Mouse (Mus musculus) kidney, postnatal 10 days (tissue): Measurements from ENCODE around the gene Sec24d.
A peak's percentile ranks its signal among the peaks of the same experiment; 100 is the strongest.

Source experiments
- DNase-seq: peaks from one replicate; pipeline ENCODE4 v3.0.0; 2021; ENCODE audit warnings: mixed read lengths

Gene Sec24d

DNA sequence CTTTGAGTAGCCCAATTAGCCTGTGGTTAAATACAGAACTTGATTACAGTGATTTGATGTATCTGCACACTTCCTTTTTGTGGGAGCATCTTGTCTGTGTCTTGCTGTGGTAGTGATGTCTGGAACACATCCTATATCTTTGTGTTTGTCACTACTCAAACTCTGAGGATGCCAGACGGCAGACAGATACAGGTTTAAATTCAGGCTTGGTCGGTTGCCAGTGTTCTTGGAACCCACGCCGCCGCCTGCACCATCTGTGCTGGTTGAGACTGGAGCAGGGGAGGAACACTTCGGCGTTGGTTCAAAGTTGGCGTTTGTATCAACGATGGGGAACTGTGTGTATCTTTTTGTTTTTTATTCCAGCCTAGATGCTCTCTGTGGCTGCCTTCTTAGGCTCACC, 31.0 kb downstream of the Sec24d start:
- no peak for DNase-seq

DNA sequence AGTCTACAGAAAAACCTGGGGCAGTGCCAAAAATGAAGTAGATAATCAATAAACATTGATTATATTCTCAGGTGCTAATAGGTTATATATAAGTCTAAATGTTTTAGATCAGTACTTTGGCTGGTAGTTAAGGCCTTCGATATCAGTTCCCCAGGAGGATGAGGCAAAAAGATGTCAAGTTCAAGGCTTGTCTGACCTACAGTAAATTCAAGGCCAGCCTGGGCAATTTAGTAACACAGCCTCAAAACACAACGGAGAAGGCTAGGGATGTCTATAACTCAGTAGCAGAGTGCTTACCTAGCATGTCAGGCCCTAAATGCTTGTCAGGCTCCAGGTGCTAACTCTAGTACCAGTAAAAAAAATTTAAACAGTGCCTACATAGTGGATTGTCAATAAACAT, 34.3 kb downstream of the Sec24d start:
- no peak for DNase-seq

DNA sequence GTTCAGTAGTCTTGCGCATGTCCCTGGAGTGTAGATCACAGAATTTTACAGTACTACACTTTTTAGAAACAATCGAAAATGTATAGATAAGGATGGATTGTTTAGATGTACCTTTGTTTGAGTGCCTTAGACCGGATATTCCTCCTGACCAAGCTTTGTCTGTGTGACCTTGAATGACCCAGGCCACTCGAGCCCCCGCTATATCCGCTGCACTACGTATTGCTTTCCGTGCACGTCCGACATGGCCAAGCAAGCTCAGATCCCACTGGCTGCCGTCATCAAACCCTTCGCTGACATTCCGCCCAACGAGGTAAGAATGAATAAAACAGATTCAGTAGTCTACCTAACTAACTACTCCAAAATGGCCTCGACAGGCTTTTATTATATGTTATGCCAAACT, 38.4 kb downstream of the Sec24d start:
- no peak for DNase-seq

DNA sequence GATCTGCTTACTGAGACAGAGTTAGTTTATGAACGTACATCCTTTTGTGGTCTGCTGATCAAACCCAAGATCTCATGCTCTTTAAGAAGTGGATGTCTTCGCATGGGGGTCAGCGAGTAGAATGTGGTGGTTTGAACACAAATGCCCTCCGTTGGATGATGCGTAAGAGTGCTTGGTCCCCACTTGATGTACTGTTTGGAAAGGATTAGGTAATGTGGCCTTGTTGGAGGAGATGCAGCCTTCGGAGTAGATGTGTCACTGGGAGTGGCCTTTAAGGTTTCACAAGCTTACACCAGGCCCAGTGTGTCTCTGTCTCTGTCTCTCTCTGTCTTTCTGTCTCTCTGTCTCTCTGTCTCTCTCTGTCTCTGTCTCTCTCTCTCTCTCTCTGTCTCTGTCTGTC, 40.2 kb downstream of the Sec24d start:
- no peak for DNase-seq

DNA sequence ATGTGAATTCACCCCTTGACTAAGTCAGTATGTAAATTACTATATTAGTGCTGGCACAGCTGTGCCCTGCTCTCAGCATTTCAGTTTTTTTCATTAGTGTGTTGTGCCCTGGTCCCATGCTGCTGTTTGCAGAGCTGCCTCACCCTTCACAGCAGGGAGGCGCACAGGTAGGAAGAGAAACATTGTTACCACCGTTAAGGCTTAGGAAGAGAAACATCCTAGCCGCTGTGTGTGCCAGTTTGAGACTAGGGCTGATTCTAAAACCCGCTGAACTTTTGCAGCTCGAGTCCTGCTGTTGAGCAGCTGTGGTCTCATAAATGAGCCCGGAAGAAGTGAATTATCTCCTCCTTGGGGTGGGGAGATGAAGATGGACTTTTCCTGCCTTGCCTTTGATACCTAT, 41.9 kb downstream of the Sec24d start:
- no peak for DNase-seq

DNA sequence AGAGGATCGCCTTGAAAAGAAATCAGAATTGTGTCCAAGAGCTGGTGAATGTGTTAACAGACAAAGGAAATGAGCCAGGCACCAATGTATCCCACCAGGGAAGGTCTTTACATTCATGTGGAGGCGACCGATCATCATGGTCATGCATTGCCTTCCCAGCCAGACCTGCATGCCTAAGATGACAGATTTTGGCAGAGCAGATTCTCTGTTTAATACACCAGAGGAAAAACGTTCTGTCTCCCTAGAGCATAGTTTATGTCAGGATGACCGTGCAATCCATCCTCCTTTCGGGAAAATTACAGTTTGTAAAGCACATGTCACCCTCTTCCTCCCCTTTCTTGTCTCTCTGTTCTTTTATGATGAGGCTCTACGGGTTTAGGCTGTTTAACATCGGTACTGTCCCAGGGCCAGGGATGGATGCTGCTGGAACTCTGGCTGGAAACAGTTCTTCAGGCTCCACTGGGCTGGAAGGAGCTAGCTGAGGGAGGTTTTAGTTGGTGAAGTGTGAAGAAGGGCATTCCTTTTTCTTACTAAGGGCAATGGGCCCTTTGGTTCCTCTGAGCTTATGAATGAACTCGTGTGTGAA, 45.3 kb downstream of the Sec24d start:
- DNase-seq, result no peak

DNA sequence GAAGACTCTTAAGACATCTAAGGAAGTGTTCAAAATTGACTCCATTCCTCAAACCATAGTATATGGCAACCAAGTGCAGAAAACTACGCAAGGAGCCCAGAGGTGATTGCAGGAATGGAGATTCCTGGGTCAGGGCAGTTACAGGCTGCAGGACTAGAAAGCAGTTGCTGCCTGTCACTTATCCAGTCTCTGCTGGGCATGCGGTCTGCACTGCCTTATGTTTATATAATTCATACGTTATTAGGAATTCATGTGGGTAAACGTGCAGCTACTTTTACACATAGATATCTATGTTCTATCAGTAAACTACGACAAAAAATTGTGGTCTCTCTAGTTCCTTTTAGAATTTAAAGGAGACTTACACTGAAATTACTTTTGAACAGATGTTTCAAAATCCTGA, 46.2 kb downstream of the Sec24d start:
- no peak for DNase-seq

DNA sequence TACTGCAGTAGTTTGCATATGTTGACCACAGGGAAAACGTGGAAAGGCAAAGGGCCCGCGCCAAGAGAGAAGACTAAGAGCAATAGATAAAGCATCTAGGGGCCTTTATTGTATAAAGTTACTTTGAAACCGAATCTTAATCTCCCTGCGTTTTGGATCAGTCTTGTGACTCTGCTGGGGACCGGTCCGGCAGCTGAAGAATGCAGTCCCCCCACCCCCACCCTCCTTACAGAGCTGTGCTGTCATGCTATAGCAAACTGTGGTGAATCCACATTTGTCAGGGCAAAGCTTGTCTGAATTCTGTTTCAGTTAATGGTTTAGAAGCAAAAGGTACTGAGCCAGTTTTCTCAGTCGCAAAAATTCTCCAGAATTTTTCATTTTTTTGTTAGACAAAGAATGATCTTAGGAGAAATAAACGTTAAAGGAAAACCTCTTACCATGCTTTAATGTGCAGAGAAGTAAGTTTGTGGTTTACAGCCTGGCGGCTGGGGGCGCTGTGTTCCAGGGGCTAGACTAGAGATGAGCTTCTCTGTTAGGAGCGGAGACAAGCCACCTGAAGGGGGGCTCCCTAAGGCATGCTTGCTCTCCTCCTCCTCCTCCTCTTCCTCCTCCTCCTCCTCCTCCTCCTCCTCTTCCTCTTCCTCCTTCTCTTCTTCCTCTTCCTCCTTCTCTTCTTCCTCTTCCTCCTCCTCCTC, 46.8 kb downstream of the Sec24d start:
- no peak for DNase-seq

DNA sequence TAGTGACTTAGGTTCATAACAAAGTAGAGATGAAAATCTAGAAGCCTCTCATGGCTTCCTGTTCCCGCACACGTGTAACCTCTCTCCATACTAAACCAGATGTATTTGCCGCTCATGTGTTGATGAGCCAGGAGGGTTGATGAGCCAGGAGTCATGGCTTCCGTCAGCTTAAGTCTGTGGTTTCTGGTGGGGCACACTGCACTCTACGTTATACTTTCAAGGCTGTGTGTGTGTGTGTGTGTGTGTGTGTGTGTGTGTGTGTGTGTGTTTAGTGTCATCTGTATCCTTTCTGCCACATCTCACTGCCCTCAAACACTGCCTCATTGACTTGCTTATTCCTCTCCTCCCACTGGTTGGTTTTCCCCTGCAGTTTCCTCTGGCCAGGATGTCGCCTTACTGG, 48.8 kb downstream of the Sec24d start:
- no peak for DNase-seq

DNA sequence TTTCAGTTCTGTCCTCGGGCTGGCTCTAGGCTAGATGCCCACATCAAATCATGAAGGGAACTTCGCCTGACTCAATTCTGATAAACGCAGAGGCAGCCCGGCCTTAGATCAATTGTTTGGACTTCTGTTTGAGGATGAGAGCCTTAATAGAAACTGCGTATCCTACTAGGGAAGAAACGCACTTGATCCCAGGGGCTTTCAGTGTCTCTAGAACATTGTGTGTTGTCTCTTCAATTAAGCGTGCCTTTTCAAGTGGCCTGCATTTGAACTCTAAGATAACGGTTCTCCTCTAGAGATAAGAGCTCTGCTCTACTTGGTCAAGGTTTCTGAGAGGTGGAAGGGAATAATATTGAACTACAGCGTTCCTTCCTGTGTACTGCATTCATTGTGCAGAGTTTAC, 49.8 kb downstream of the Sec24d start:
- DNase-seq, result no peak

DNA sequence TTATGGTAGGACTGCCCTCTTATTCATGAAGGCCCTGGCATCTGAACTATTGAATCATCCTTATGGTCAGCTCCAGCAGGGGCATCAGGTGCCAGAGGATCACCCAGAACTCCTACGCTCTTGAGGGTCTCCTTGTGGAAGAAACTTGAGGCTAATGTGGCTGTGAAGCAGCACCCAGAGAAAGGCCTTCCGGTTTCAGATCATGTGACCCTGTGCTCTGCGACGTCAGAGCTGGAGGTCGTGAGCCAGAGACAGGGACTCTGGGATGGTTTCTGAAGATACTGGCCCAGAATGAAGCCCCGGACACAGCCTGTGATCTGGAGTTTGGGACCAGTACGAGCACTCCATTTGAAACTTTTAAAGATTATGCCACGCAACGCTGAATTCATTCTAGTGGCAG, 53.1 kb downstream of the Sec24d start:
- no peak for DNase-seq

DNA sequence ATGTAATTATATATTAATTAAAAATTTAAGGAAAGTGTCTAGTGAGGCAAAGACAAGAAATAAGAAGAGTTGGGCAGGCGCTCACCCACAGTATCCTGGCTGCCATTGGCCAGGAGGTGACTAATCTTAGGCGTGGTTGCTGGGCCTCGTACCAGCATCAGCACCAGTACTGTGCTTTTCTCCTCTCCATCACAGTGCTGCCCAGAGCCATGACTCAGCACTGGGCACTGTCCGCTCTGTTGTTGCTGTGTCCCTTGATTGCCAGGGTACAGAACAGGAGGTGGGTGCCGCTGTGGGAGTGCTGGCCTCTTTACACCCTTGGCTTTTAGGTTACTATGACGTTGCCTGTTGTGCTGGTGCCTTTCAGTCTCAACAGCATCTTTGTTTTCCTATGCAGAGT, 54.4 kb downstream of the Sec24d start:
- no peak for DNase-seq

DNA sequence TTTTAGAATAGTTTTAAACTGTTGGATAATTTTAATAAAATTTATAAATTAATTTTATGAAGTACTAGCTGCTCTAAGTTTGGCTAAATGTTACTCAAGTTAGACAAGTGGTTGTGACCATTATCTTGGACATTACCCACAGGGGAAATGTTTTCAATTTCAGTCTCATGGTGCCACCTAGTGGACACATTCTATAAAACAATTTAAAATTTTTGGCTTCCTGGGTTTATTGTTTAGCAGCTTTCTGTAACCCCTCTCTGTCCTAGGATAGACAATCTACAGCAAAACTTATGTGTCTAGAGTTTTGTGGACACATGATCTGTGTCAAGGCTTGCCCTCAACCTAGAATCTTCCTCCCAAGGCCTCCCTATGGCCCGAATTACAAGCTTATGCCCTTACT, 54.9 kb downstream of the Sec24d start:
- no peak for DNase-seq

DNA sequence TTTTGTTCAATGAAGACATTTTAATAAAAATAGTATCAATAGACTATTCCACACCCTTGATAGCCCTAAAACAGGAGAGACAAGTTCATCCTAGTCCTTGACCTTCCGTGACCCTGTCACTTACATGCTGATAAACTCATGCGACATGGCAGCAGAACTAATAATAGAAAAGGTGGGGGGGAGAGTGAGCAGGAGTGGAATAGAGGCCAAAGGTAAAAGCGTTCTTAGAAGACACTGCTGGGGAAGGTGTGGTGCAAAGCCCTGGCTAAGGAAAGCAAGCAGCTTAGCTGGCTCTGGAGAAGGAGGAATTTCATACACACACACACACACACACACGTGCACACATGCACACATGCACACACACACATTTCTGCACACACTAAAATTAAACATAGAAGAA, 57.1 kb downstream of the Sec24d start:
- DNase-seq, result no peak

DNA sequence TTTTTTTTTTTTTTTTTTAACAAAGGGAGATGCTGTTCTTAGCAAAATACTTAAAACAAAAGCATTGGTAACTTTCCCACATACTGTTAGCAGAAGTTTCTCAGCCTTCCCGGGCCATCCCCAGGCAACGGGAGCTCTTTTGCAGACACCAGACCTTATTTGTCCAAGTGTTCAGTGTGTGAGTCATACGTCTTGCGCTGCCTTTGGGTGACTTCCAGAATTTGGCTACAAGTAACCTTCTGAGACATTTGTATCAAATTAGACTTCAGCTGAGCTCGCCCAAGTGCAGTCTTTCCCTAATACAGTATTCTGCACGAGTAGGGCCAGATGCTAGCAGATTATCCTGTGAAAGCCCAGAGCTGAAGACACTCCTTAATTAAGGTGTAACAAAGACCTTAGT, 62.0 kb downstream of the Sec24d start:
- DNase-seq, result peak; percentile 76

DNA sequence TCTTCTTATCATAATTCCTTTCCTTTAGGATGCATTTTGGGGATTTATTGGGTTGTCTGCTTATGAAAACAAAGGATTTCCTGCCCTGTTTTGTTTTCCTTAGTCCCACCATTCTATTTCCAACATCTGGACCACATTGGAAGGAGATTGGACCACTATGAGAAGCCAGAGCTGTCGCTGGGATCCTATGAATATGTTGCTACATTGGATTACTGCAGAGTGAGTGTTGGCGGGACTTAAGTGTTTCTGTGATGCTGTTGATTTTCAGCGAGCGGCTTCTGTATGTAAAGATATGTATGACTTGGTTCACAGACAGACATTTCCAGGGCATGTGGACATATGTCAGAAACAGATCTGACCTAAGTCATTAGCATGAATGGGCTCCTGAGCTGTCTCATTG, 63.0 kb downstream of the Sec24d start:
- DNase-seq, result no peak

DNA sequence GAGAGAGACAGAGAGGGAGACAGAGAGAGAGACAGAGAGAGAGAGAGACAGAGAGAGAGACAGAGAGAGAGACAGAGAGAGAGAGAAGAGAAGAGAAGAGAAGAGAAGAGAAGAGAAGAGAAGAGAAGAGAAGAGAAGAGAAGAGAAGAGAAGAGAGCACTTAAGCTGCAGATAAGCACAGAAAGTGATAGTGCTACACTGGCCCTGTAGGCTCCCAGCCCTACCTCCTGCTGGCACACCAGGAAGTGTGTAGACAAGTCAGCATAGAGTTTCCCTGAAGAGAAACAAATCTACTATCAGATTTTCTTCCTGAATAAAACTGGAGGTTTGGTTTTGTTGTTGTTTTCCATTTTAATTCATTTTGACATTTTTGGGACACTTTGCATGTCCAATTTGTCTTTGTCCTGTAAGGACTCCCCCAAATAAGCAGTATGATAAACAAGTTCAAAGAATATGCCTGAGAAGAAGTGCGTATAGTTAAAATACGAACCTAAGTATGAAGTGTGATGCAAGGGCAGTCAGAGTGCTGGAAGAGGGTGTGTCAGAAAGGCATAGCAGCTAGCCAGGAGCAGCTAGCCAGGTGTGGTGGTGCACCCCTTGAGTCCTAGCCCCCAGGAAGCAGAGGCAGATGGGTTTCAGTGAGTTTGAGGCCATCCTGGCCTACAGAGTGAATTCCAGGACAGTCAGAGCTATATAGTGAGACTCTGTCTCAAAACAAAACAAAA, 65.2 kb downstream of the Sec24d start:
- DNase-seq, result no peak

DNA sequence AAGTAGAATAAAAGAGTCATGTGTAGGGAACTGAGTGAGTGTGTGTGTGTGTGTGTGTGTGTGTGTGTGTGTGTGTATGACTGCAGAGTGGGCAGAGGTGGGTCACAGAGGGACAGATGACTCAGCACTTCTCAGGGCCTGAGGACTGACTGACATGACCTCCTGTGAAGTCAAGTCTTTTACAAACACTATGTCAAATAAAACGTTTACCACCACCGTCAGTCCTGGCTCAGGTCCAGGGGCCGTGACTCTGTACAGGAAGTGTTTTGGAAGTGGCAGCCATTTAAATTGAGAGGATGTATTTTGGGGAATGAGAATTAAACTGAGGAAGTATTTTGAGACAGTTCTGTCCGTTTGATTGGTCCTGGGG, 65.8 kb downstream of the Sec24d start:
- peak; percentile 74 for DNase-seq

DNA sequence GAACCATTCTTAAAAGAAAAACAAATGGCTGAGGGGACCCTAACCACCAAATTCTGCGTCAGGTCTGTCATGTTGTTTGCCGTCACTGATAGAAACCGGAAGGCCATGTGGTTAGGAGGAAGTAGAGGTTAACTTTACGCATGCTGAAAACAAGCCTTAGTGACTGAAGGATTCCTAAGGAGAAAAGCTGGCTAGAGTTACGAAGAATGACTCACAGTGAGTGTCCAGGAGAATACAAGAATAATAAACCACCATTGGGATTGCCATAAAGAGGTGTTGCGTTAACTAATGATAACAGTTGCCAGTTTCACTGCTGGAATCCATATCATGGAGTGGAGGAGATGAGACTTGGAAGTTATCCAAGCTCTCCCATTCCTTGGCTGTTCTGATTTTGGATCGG, 67.7 kb downstream of the Sec24d start:
- DNase-seq, result no peak

DNA sequence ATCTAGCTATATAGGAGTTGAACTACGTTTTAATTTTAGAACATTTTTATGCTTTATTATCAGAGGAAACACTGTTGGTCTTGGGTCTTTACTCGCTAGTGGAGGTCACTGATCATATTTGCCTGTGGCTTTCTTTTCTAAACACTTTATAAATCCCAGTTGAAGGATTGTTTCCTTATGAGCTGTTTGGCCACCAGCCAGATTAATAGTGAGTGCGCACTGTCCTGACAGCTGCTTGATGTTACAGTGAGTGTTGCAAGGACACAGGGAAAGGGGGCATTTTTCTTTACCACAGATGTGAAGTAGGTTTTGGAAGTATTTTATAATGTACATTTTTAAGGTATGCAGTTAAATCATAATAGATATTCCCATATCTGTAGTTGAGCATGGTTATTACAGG, 68.2 kb downstream of the Sec24d start:
- DNase-seq, result peak; percentile 70

DNA sequence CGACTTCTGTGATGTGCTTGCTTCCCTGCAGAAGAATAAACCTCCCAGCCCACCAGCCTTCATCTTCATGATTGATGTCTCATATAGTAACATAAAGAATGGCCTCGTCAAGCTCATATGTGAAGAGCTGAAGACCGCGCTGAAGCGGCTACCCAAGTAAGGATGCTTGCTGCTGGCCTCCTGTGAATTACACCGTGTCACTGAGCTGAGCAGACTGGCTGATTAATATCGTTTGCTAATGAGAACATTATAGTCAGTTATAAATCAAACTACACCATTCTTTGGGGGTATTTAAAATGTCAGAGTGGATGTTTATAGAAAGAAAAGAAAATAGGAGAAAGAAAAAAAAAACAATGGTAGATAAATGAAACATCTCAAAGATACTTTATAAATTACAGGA, 69.2 kb downstream of the Sec24d start:
- DNase-seq, result no peak

DNA sequence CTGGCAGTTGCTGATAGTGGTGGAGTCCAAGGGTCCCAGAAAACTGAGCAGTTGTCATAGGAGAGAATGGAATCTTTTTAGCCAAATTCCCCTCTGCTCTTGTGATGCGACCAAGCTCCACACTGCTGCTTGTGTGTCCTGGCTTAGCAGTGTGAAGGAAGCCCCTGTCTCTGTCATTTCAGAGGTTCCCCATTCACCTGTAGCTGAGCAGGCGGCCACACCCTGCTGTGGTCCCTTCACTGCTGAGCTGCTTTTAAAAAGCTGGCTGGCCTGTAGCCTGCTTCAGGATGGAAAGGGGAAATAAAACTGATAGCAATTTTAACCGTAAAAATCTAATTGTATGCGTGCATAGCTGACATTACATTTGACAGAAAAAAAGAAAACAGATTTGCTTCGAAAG, 69.7 kb downstream of the Sec24d start:
- DNase-seq, result no peak

DNA sequence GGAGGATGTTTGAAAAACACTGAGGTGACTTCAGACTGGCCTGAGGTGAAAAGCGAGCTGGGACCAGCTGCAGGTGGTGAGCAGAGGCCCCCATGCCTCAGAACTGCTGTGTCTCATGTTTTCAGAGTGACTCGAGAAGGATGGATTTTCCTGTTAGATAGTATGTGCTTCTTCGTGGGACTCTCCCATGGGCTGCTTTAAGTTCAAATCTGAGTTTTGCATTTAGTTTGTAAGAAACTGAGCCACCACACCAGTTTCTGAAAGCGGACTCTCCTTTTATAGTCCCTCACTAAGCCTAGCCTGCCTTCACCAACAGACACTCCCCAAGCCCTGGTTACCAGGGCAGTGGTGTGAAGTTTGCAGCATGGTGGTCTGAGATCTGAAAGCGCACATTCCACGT, 70.6 kb downstream of the Sec24d start:
- no peak for DNase-seq

DNA sequence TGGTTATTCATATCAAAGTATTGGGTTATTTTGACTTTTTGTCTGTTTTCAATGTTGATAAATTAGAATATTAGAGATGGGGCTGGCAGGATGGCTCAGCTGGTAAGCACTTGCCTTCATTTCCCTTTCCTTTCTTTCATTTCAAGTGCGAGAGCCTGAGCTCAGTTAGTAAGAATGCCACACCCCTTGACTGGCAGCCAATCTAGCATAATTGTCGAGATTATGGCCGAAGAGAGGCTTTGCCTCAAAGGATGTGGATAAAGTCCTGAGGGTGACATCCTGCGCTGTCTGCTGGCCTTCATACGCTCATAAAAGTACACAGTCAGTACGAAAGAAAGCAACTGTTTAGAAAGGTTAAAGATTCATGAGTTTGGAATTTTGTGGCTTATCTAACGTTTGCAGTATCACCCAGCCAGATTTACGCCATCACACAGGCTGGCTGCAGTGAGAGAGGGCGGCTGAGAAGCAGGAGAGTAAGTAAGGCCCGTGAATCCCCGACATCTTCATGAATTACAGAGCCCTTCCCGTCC, 71.5 kb downstream of the Sec24d start:
- peak; percentile 54 for DNase-seq
